Mouse (Mus musculus) liver, embryonic 12.5 days (tissue): ENCODE data around the gene Pip4k2b. TPM values are rescaled to one million over a fixed set of nuclear protein-coding genes. Genes with fewer than 3 reads are reported as not detected.
"Not testable (repeated sequence)": the region's sequence is repeated elsewhere in the genome, so short reads cannot be mapped to it uniquely, and the experiment has no call there.

ENCODE experiments used
- ATAC-seq: fragments of 200-750 bp; cut with Nextera tagmentation; 2 replicates; pipeline ENCODE4 v1.8.0; 2017; ENCODE audit warnings: moderate number of reproducible peaks, mild to moderate bottlenecking, moderate library complexity
- H3K27ac ChIP-seq: fragments of 300-500 bp; sonication (generic); 2 replicates; pipeline ENCODE4 v1.5.1; 2016; ENCODE audit warnings: mild to moderate bottlenecking
- H3K27me3 ChIP-seq: fragments of 300-500 bp; sonication (generic); replicated peaks from 2 replicates; pipeline ENCODE4 v1.6.1; 2016; ENCODE audit warnings: mild to moderate bottlenecking, moderate library complexity
- H3K36me3 ChIP-seq: fragments of 300-500 bp; sonication (generic); 2 replicates; pipeline ENCODE4 v1.6.1; 2016; ENCODE audit warnings: mild to moderate bottlenecking, moderate library complexity
- H3K4me1 ChIP-seq: fragments of 300-500 bp; sonication (generic); 2 replicates; pipeline ENCODE4 v1.6.1; 2016
- H3K4me2 ChIP-seq: fragments of 300-500 bp; sonication (generic); 2 replicates; pipeline ENCODE4 v1.6.1; 2016; ENCODE audit warnings: mild to moderate bottlenecking, moderate library complexity
- H3K4me3 ChIP-seq: fragments of 300-500 bp; sonication (generic); 2 replicates; pipeline ENCODE4 v1.5.1; 2016; ENCODE audit warnings: mild to moderate bottlenecking, moderate library complexity
- H3K9ac ChIP-seq: fragments of 300-500 bp; sonication (generic); 2 replicates; pipeline ENCODE4 v1.6.1; 2016; ENCODE audit warnings: mild to moderate bottlenecking, moderate library complexity
- H3K9me3 ChIP-seq: fragments of 300-500 bp; sonication (generic); replicated peaks from 2 replicates; pipeline ENCODE4 v1.6.1; 2016; ENCODE audit warnings: mild to moderate bottlenecking, moderate library complexity
- WGBS: fragments of 180-500 bp; shearing (Covaris S2); methylation state at CpG from one replicate; pipeline ENCODE4 v1.1.7; 2016; ENCODE audit not compliant: insufficient replicate concordance; 5-methylcytosine and 5-hydroxymethylcytosine counted together
- polyA plus RNA-seq: library from polyadenylated mRNA; unstranded; fragments of >200 nt; fragmentation: Nextera tagmentation; extraction: Ambion mirVana; gene quantifications from 2 replicates; pipeline ENCODE4 v1.2.1, GENCODE M21; 2016

The Pip4k2b gene
- polyA plus RNA-seq, 1 experiment from 2014 or later, result 0.92 TPM

- H3K9ac ChIP-seq, result no peak overlapping the region
- H3K27ac ChIP-seq, result no peak overlapping the region
- peaks cover 80% of the 10 kb centered on the region for H3K36me3 ChIP-seq
- H3K27me3 ChIP-seq, result no peaks in the 10 kb centered on the region
- H3K4me1 ChIP-seq, result no peaks in the 10 kb centered on the region
- no peak overlapping the region for H3K4me2 ChIP-seq
- no peaks in the 10 kb centered on the region for H3K9me3 ChIP-seq
- no peak for ATAC-seq
- H3K4me3 ChIP-seq, result no peak overlapping the region
- WGBS, result 89% methylated on average over 15 of the region's 15 CpGs
These were observed 32.2 kb downstream of the Pip4k2b start for GRCm38 (mm10) chr11:97712286-97712685.

GRCm38 (mm10) chr11:97711200-97711900 lies 33.2 kb downstream of the Pip4k2b start:
- 66% methylated on average over 13 of the region's 13 CpGs for WGBS
- ATAC-seq, result no peak
- Histone ChIP-seq H3K27me3 (no peaks in the 10 kb centered on the region), H3K36me3 (peaks cover 84% of the 10 kb centered on the region), H3K9me3 (no peaks in the 10 kb centered on the region), H3K4me3 (no peak overlapping the region), H3K9ac (no peak overlapping the region), H3K4me1 (no peaks in the 10 kb centered on the region), H3K4me2 (no peak overlapping the region), H3K27ac (no peak overlapping the region)

- H3K36me3 ChIP-seq, result peaks cover 90% of the 10 kb centered on the region
- not testable (repeated sequence) for H3K4me3 ChIP-seq
- 68% methylated on average over 2 of the region's 2 CpGs for WGBS
These were observed 34.4 kb downstream of the Pip4k2b start for GRCm38 (mm10) chr11:97710067-97710466.

GRCm38 (mm10) chr11:97703039-97703826 lies 41.3 kb downstream of the Pip4k2b start, which contains the start of gene Psmb3:
Gene Psmb3 (plus strand): TSS chr11:97703399.
- Histone ChIP-seq H3K4me3 (peak within 1 kb of the TSS; percentile 89), H3K4me2 (peak within 1 kb of the TSS; percentile 96), H3K9me3 (no peaks in the 10 kb centered on the region), H3K27ac (peak within 1 kb of the TSS; percentile 70), H3K4me1 (peaks cover 60% of the 10 kb centered on the region), H3K9ac (peak within 1 kb of the TSS; percentile 84), H3K27me3 (peaks cover 39% of the 10 kb centered on the region), H3K36me3 (peaks cover 41% of the 10 kb centered on the region)
- 1% methylated on average over 35 of the region's 35 CpGs for WGBS
- ATAC-seq, result peak; percentile 92

More at GRCm38 (mm10) chr11:97710067-97710466, 34.4 kb downstream of the Pip4k2b start:
- not testable (repeated sequence) for H3K9ac ChIP-seq, H3K27ac ChIP-seq, H3K9me3 ChIP-seq, H3K27me3 ChIP-seq, ATAC-seq, H3K4me1 ChIP-seq, H3K4me2 ChIP-seq

- Histone ChIP-seq H3K9ac (peak overlapping the region; percentile 75), H3K36me3 (peaks cover 32% of the 10 kb centered on the region), H3K9me3 (no peaks in the 10 kb centered on the region), H3K4me1 (peaks cover 68% of the 10 kb centered on the region), H3K4me3 (peak overlapping the region; percentile 89), H3K27me3 (peaks cover 48% of the 10 kb centered on the region), H3K27ac (peak overlapping the region; percentile 68), H3K4me2 (peak overlapping the region; percentile 96)
- ATAC-seq, result no peak
- under 1% methylated on average over 24 of the region's 24 CpGs for WGBS
These were observed 42.1 kb downstream of the Pip4k2b start for GRCm38 (mm10) chr11:97702393-97702745.

GRCm38 (mm10) chr11:97701581-97702392 lies 42.7 kb downstream of the Pip4k2b start:
- Histone ChIP-seq H3K4me3 (peak overlapping the region; percentile 89), H3K27me3 (peaks cover 48% of the 10 kb centered on the region), H3K9me3 (no peaks in the 10 kb centered on the region), H3K9ac (peak overlapping the region; percentile 75; the same call in 1 of the 2 replicates), H3K4me1 (peaks cover 70% of the 10 kb centered on the region), H3K36me3 (peaks cover 26% of the 10 kb centered on the region), H3K27ac (no peak overlapping the region), H3K4me2 (peak overlapping the region; percentile 96)
- 35% methylated on average over 15 of the region's 15 CpGs for WGBS
- ATAC-seq, result no peak

- Histone ChIP-seq H3K27ac (peak overlapping the region; percentile 76), H3K9me3 (no peaks in the 10 kb centered on the region), H3K9ac (peak overlapping the region; percentile 72), H3K27me3 (peaks cover 48% of the 10 kb centered on the region), H3K4me3 (peak overlapping the region; percentile 64), H3K36me3 (peaks cover 18% of the 10 kb centered on the region), H3K4me2 (peak overlapping the region; percentile 96), H3K4me1 (peaks cover 76% of the 10 kb centered on the region)
- 18% methylated on average over 30 of the region's 30 CpGs for WGBS
- no peak for ATAC-seq
These were observed 43.5 kb downstream of the Pip4k2b start for GRCm38 (mm10) chr11:97700746-97701580.

- under 1% methylated on average over 85 of the region's 85 CpGs for WGBS
- no peak for ATAC-seq
- H3K4me1 ChIP-seq, result peaks cover 79% of the 10 kb centered on the region
- H3K4me3 ChIP-seq, result peak within 1 kb of the TSS; percentile 64
- H3K36me3 ChIP-seq, result peaks cover 10% of the 10 kb centered on the region; the same call in 1 of the 2 replicates
- peak within 1 kb of the TSS; percentile 72 for H3K9ac ChIP-seq
- H3K9me3 ChIP-seq, result no peaks in the 10 kb centered on the region
- peaks cover 54% of the 10 kb centered on the region for H3K27me3 ChIP-seq
- peak within 1 kb of the TSS; percentile 76 for H3K27ac ChIP-seq
- H3K4me2 ChIP-seq, result peak within 1 kb of the TSS; percentile 96
These were observed 44.3 kb downstream of the Pip4k2b start, which contains the start of gene Pcgf2 for GRCm38 (mm10) chr11:97700003-97700745. Gene Pcgf2 (minus strand): TSS chr11:97700497.

- Histone ChIP-seq H3K4me2 (peak overlapping the region; percentile 96), H3K36me3 (peaks cover 4% of the 10 kb centered on the region; the same call in 1 of the 2 replicates), H3K9me3 (no peaks in the 10 kb centered on the region), H3K4me1 (peaks cover 79% of the 10 kb centered on the region), H3K27me3 (peaks cover 56% of the 10 kb centered on the region), H3K27ac (peak overlapping the region; percentile 76), H3K4me3 (peak overlapping the region; percentile 64), H3K9ac (peak overlapping the region; percentile 72)
- no peak for ATAC-seq
- 0% methylated on average over 5 of the region's 9 CpGs for WGBS
These were observed 44.9 kb downstream of the Pip4k2b start for GRCm38 (mm10) chr11:97699626-97700002.

GRCm38 (mm10) chr11:97698741-97699611 lies 45.5 kb downstream of the Pip4k2b start:
- Histone ChIP-seq H3K4me3 (peak overlapping the region; percentile 64), H3K27ac (peak overlapping the region; percentile 76), H3K4me1 (peaks cover 76% of the 10 kb centered on the region), H3K27me3 (peaks cover 56% of the 10 kb centered on the region), H3K9ac (peak overlapping the region; percentile 72), H3K9me3 (no peaks in the 10 kb centered on the region), H3K36me3 (no peaks in the 10 kb centered on the region), H3K4me2 (peak overlapping the region; percentile 96)
- under 1% methylated on average over 63 of the region's 63 CpGs for WGBS
- ATAC-seq, result no peak
